Mouse (Mus musculus): ENCODE results near the gene Il10ra. TPM values are rescaled to one million over a fixed set of nuclear protein-coding genes. Genes with fewer than 3 reads are reported as not detected.

Il10ra gene
- 1 to 10 TPM in 1 of 2 experiments, under 1 TPM in 1; 0.80 to 1.0 TPM for total RNA-seq (2021)
- long read RNA-seq, experiment 1, partial matches to known transcripts = 1 of 2 reads
- long read RNA-seq, experiment 1, other reads (novel, unspliced or antisense) = 0 of 2 reads
- long read RNA-seq, experiment 2, partial matches to known transcripts = 0 of 3 reads
- long read RNA-seq, experiment 2, other reads (novel, unspliced or antisense) = 0 of 3 reads

- DNase-seq = peak; percentile 49
Measured at GRCm38 (mm10) chr9:45268597-45269325, at the start of gene Il10ra. Gene Il10ra, minus strand, starts transcription at chr9:45269149.

- DNase-seq = no peak
Measured at GRCm38 (mm10) chr9:45317635-45318034, 48.7 kb upstream of the Il10ra start.

GRCm38 (mm10) chr9:45313913-45314312 is 45.0 kb upstream of the Il10ra start:
- no peak for DNase-seq

GRCm38 (mm10) chr9:45311858-45312257 is 42.9 kb upstream of the Il10ra start:
- DNase-seq = no peak

- no peak for DNase-seq
Measured at GRCm38 (mm10) chr9:45308521-45308920, 39.6 kb upstream of the Il10ra start.

- no peak for DNase-seq
Measured at GRCm38 (mm10) chr9:45306746-45307410, 37.9 kb upstream of the Il10ra start.

GRCm38 (mm10) chr9:45301771-45302170 is 32.8 kb upstream of the Il10ra start:
- no peak for DNase-seq

GRCm38 (mm10) chr9:45300422-45301104 is 31.6 kb upstream of the Il10ra start:
- peak; percentile 91 for DNase-seq

GRCm38 (mm10) chr9:45299231-45300006 is 30.5 kb upstream of the Il10ra start:
- DNase-seq = peak; percentile 36

GRCm38 (mm10) chr9:45294210-45295011 is 25.5 kb upstream of the Il10ra start:
- no peak for DNase-seq

- no peak for DNase-seq
Measured at GRCm38 (mm10) chr9:45291481-45292168, 22.7 kb upstream of the Il10ra start.

GRCm38 (mm10) chr9:45282466-45282865 is 13.5 kb upstream of the Il10ra start:
- DNase-seq = no peak

GRCm38 (mm10) chr9:45280891-45281290 is 11.9 kb upstream of the Il10ra start:
- no peak for DNase-seq

- no peak for DNase-seq
Measured at GRCm38 (mm10) chr9:45280059-45280458, 11.1 kb upstream of the Il10ra start.

GRCm38 (mm10) chr9:45274635-45275034 is 5.7 kb upstream of the Il10ra start:
- no peak for DNase-seq

- no peak for DNase-seq
Measured at GRCm38 (mm10) chr9:45274218-45274617, 5.3 kb upstream of the Il10ra start.

- DNase-seq = no peak
Measured at GRCm38 (mm10) chr9:45272213-45272612, 3.3 kb upstream of the Il10ra start.

GRCm38 (mm10) chr9:45268079-45268478 is 870 bp downstream of the Il10ra start:
- no peak for DNase-seq

GRCm38 (mm10) chr9:45267099-45267498 is 1.9 kb downstream of the Il10ra start:
- DNase-seq = no peak

GRCm38 (mm10) chr9:45261872-45262271 is 7.1 kb downstream of the Il10ra start:
- DNase-seq = no peak

All from gastrocnemius, postnatal 10 days (tissue).